Mouse (Mus musculus): ENCODE measurements at regions not wholly inside any gene's neighbourhood (a gene's known extent, or its start where the extent isn't known, plus 50 kb on each side); places are given as distances from the start of the nearest gene placed in this dataset.
"Not testable (repeated sequence)": the region's sequence is repeated elsewhere in the genome, so short reads cannot be mapped to it uniquely, and the experiment has no call there.

DNA sequence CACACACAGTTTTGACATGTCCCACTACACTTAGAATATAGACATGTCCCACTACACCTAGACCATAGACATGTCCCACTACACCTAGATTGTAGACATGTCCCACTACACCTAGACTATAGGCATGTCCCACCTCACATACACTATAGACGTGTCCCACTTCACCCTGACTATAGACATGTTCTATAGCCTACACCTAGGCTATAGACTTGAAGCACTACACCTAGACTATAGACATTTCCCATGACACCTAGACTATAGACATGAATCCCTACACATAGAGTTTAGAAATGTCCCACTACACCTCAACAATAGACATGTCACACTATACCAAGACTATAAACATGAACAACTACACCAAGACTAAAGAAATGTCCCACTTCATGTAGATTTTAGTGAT lies 2580.9 kb downstream of the Gm37988 start:
- DNase-seq (ENCODE audit: low spot score in 2 of 2) = no peak

DNA sequence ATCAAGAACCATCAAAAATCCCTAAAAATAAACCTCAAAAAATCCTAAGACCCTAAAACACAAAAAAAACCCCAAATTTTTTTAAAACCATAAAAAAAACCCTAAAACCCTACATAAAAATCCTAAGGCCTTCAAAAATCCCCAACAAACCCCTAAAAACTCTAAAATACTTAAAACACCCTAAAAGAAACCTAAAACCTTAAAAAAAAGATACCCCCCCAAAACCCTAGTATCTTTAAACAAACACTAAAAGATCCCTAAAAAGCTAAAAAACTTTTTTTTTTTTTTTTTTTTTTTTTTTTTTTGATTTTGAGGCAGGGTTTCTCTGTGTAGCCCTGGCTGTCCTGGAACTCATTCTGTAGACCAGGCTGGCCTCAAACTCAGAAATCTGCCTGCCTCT lies 2585.8 kb downstream of the Gm37988 start:
- no peak for DNase-seq (ENCODE audit: low spot score in 2 of 2)

- DNase-seq (ENCODE audit: low spot score in 2 of 2) = no peak
Measured at GRCm38 (mm10) chr1:7394161-7394560, 2586.5 kb downstream of the Gm37988 start.

DNA sequence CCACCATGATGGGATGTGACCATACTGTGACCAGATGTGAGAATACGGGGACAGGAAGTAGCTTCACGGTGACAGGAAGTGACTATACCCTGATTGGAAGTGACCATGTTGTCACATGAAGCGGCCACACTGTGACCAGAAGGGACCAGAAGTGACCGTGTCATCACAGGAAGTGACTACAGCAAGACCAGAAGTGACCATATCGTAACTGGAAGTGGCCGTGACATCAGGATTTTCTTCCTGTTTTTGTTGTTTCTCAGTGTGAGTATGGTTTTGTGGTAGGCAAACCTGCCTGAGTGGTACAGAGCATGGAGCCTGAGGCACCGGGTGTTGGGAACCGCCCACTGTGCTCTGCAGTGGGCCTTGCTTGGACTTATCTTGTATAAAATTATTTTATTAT lies 2587.8 kb downstream of the Gm37988 start:
- no peak for DNase-seq (ENCODE audit: low spot score in 2 of 2)

- peak; percentile 13 to 39 for DNase-seq (ENCODE audit: low spot score in 2 of 2)
Measured at GRCm38 (mm10) chr1:7396867-7397806, 2589.4 kb downstream of the Gm37988 start.

DNA sequence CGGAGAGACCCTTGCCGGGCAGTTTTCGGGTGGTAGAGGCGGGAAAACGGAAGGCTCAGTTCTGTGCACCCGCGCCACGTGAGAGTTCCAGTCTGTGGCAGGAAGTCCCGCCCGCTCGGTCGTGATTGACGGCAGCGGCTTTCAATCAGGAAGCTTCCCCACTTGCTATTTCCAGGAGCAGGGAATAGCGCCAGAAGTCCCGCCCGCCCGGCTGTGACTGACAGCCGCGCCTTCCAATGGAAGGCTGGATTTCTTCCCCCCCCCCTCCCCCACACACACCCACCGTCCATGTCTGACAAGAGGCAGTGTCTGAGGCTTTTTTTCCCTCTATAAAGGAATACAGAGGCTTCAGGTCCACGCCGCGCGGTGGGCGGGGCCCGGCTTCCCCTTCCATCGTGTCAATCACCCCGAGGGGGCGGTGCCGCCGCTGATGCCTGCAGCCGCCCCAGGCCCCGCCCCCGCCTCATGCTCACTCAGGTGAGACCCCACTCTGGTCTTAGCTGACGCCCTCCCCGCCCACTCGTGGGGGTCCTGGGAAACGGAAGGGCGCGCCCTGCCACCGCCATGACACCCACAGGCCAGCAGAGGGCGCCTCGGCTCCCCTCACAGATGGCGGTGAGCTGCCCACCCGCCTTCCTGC lies 2590.2 kb downstream of the Gm37988 start:
- DNase-seq (ENCODE audit: low spot score in 2 of 2) = peak; percentile 96

DNA sequence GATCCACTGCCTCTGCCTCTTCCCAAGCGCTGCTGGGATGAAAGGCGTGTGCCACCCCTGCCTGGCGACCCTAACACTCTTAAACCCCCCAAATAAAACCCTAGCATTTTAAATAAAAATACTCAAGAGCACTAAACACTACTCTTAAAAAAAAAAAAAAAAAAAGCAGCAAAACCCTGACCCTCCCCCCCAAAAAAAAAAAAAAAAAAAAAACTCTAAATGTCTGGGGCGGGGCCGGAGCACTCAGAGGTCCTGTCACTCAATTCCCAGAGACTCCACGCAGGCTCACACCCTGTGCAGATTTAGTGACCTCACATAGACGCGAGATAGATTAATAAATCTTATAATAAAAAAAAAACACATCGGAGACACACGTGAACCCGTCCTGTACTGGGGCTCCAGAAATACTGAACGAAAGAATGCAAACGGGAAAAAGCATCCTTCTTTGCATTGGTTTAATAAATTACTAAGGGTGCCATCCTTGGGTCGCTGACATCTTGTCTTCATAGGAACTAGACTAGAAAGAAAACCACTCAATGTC lies 2591.1 kb downstream of the Gm37988 start:
- no peak for DNase-seq (ENCODE audit: low spot score in 2 of 2)

- DNase-seq (ENCODE audit: low spot score in 2 of 2) = not testable (repeated sequence)
Measured at GRCm38 (mm10) chr1:7405651-7406050, 2598.0 kb downstream of the Gm37988 start.

DNA sequence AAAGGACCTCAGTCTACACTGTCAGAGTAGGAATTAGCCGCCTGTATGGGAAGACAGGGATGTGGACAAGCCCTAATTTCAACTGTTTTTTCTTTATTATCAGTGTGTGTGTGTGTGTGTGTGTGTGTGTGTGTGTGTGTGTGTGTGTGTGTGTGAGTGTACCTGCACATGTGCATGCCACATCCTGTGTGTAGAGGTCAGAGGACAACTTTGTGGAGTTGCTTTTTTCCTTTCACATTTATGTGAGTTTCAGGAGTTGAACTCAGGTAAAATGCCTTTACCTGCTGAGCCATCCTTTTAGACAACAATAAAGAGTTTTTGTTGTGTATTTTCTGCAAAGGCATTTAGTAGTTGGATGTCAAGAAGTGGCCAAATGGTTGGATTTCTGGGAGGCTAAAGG lies 2606.8 kb downstream of the Gm37988 start:
- DNase-seq (ENCODE audit: low spot score in 2 of 2) = no peak

DNA sequence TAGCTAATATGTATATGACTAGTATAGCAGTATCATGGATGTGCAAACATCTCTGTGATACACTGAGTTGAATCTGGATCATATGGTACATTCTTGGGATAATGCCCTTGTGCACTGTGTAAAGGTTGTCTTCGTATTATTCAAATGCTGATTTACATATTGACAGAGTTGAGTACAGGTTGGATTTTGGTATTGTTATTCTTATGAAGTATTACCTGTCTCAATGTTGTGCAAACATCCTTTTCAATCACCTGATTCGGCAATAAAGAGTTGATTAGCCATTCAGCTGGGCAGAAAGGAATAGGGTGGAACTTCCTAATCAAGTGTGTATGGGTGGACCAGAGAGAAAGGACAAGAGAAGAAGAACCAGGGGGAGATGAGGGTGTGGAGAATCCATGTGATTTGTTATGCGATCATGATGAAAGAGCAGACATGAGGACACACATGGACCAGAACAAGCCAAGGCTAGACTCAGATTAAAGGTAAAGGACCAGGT lies 2644.0 kb downstream of the Gm37988 start:
- DNase-seq (ENCODE audit: low spot score in 2 of 2) = no peak

DNA sequence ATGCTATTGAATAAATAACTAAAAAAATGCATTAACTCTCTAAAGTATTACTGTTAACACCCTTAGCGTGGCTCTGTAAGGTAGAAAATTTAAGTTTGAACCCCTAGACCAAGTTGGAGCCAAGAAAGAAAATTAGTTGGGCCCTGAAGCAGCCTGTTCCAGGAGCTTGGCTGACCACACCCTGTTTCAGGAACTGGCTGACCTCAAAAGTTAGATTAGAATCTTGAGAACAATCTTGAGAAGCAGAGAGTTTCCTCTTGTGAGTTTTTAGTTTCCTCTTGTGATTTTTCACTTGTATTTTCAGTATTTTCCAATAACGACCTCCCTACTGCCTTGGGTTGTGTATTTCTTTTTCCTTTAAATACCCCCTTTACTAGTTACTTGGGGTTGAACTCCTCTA lies 2647.2 kb downstream of the Gm37988 start:
- DNase-seq (ENCODE audit: low spot score in 2 of 2) = no peak

- no peak for DNase-seq (ENCODE audit: low spot score in 2 of 2)
Measured at GRCm38 (mm10) chr1:7457895-7458294, 2650.2 kb downstream of the Gm37988 start.

GRCm38 (mm10) chr1:7494096-7494495 lies 2686.4 kb downstream of the Gm37988 start:
- no peak for DNase-seq (ENCODE audit: low spot score in 2 of 2)

DNA sequence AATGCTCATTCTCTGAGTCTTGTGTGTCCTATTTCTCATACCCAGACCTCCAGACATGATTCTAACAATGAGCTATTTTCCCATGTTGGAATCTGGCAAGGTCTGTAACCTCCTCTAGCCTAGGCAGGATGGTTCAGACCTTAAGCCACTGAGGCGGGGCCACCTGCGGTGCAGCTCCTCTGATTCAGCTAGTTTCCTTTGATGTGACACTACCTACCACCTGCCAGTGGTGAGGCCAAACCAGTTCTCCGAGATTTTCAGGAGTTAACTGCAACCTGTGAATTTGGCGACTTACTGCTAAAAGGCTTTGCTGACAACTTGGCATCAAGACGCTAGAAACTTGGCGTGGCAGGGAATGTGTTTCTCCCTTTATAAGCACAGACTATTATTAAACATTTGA lies 2691.3 kb downstream of the Gm37988 start:
- DNase-seq (ENCODE audit: low spot score in 2 of 2) = no peak

DNA sequence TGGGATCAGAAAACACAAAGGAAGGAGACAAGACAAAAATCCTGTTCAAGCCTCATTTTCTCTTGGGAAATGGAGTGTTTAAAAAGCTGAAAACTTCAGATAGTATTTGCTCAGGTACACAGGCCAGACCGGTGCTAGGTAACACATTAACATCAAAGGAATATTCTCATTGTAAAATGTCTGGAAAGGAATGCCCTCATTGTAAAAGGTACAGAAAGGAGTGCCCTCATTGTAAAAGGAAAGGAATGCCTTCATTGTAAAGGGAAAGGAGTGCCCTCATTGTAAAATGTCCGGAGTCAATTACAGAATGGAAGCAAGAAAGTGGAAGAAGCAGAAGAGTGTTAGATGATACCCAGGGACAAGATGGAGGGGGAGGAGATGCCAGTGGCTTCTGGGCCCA lies 2694.7 kb downstream of the Gm37988 start:
- no peak for DNase-seq (ENCODE audit: low spot score in 2 of 2)

GRCm38 (mm10) chr1:7518791-7519190 lies 2711.1 kb downstream of the Gm37988 start:
- no peak for DNase-seq (ENCODE audit: low spot score in 2 of 2)

GRCm38 (mm10) chr1:7533506-7533905 lies 2725.8 kb downstream of the Gm37988 start:
- no peak for DNase-seq (ENCODE audit: low spot score in 2 of 2)

GRCm38 (mm10) chr1:7535191-7535590 lies 2727.5 kb downstream of the Gm37988 start:
- peak in 1 of 2 experiments; percentile 5 for DNase-seq (ENCODE audit: low spot score in 2 of 2)

DNA sequence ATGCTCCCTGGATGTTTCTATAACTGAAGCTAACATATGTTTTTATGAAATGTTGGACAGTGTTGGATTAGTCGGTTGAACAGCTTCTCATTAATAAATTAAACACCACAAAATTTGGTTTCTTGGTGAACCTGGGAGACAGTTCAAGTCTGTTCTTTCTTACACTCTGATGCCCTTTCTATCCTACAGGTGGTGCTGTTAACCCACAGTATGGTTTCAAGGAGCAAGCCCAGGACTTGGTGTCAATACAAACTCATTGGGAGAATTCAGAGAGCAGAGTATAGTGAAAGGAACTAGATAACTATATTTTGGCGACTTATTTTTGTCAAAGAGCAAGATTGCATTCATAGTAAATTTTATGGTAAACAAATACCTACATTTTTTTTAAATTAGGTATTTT lies 2735.8 kb downstream of the Gm37988 start:
- DNase-seq (ENCODE audit: low spot score in 2 of 2) = no peak

GRCm38 (mm10) chr1:7548261-7548660 lies 2740.6 kb downstream of the Gm37988 start:
- no peak for DNase-seq (ENCODE audit: low spot score in 2 of 2)

DNA sequence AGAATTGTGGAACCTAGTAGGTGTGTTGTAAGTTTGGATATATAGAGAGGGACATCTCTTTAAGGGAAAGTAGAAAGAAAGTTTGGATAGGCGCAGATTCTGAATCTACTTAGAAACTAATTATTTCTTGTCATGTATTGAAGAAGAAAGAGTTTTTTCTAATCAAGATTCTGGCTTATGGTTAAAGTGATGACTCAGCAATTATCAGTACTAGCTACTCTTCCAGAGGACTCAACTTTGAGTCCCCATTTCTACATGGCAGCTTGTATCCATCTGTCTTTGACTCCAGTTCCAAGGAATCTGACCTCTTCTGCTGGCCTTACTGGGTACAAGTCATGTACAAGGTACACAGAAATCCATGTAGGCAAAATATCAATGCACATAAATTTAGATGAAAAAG lies 2767.1 kb downstream of the Gm37988 start:
- no peak for DNase-seq (ENCODE audit: low spot score in 2 of 2)

DNA sequence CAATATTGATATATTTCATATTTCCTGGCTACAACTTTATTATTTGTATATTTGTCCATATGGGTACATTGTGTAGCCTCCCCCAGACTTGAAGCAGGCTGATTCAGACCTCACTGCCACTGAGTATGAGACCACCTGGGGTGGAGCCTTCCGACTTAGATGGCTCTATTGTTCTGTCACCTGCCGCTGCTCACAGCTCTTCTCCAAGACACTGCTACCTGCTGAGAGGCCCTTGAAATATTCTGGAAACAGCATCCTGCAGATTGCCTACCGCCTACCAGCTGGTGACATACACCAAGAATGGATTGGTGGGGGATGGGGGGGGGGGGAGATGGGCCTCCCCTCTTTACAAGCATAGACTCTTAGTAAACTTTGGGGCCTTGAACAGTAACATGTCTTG lies 2778.7 kb downstream of the Gm37988 start:
- DNase-seq (ENCODE audit: low spot score in 2 of 2) = no peak

DNA sequence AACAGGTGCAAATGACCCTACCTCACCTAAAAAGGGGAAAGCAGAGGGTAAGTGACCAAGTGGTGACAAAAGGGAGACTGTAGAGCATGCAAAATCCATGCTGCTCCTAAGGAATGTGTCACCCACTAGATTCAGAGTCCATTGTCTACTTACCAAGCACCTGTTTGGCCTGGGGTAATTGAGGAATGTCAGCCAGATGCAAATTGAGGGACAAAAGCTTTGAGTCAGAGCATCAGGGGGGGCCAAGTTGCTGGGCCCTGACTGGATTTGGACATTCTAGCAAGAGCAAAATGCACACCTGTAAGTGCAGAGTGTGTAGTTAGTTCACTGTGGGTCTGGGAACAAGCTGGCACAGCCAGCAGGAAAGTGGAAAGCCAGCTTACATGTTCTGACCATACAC lies 2783.6 kb downstream of the Gm37988 start:
- DNase-seq (ENCODE audit: low spot score in 2 of 2) = no peak

All from frontal cortex, postnatal 14 days (tissue).